Mouse (Mus musculus) MEL (cell line): Measurements from ENCODE around the gene Rdh7. TPM values are rescaled to one million over a fixed set of nuclear protein-coding genes. Genes with fewer than 3 reads are reported as not detected.
A peak's percentile ranks its signal among the peaks of the same experiment; 100 is the strongest.

Source experiments
- DNase-seq: peaks from one replicate; pipeline ENCODE4 v3.0.0; 2011; ENCODE audit warnings: low read depth, low spot score
- H3K27ac ChIP-seq: 2 replicates; pipeline ENCODE4 v1.5.1; 2012; ENCODE audit warnings: low read depth, mild to moderate bottlenecking, control low read depth, low read length, moderate library complexity; ENCODE audit not compliant: control insufficient read depth
- H3K27me3 ChIP-seq, 2 experiments: fragments of 150-350 bp in 1 of 2; sonication (generic) in 1 of 2; 2 replicates each; pipeline ENCODE4 v1.6.1; 2012; ENCODE audit warnings: low read length in 2 of 2, mild to moderate bottlenecking in 2 of 2, improper control_type of control experiment in 1 of 2, moderate library complexity in 1 of 2; ENCODE audit not compliant: insufficient read depth in 2 of 2, control insufficient read depth in 1 of 2
- H3K36me3 ChIP-seq, 2 experiments: 2 replicates each; pipeline ENCODE4 v1.6.1; 2012 to 2014; ENCODE audit warnings: low read length in 2 of 2, improper control_type of control experiment in 1 of 2, inconsistent platforms in 1 of 2, mild to moderate bottlenecking in 1 of 2; ENCODE audit not compliant: insufficient read depth in 2 of 2, control insufficient read depth in 1 of 2
- H3K4me1 ChIP-seq, 2 experiments: fragments of 150-350 bp in 1 of 2; sonication (generic) in 1 of 2; 2 replicates each; pipeline ENCODE4 v1.6.1; 2012; ENCODE audit warnings: low read length in 2 of 2, improper control_type of control experiment in 1 of 2, mild to moderate bottlenecking in 1 of 2; ENCODE audit not compliant: insufficient read depth in 2 of 2, control insufficient read depth in 1 of 2
- H3K4me3 ChIP-seq, 2 experiments: fragments of 150-350 bp in 1 of 2; sonication (generic) in 1 of 2; 2 replicates each; pipeline ENCODE4 v1.5.1; 2012; ENCODE audit warnings: low read depth in 2 of 2, low read length in 2 of 2, mild to moderate bottlenecking in 2 of 2, moderate library complexity in 2 of 2, control low read depth in 1 of 2, improper control_type of control experiment in 1 of 2; ENCODE audit not compliant: control insufficient read depth in 1 of 2, insufficient read depth in 1 of 2
- H3K79me2 ChIP-seq: 2 replicates; pipeline ENCODE4 v1.6.1; 2012; ENCODE audit warnings: mild to moderate bottlenecking, low read length, moderate library complexity; ENCODE audit not compliant: control insufficient read depth, poor library complexity, insufficient read depth
- H3K9ac ChIP-seq: 2 replicates; pipeline ENCODE4 v1.6.1; 2012; ENCODE audit warnings: low read depth, mild to moderate bottlenecking, control low read depth, low read length, moderate library complexity; ENCODE audit not compliant: control insufficient read depth, poor library complexity, severe bottlenecking
- H3K9me3 ChIP-seq: fragments of 150-350 bp; sonication (generic); replicated peaks from 2 replicates; pipeline ENCODE4 v1.6.1; 2012; ENCODE audit warnings: mild to moderate bottlenecking, low read length, improper control_type of control experiment, moderate library complexity; ENCODE audit not compliant: insufficient read depth
- BHLHE40 ChIP-seq: IDR thresholded peaks from 2 replicates; pipeline ENCODE4 v1.6.1; 2012; ENCODE audit warnings: low read depth, mild to moderate bottlenecking, inconsistent platforms, low read length, improper control_type of control experiment, borderline replicate concordance
- CHD1 ChIP-seq: IDR thresholded peaks from 2 replicates; pipeline ENCODE4 v1.6.1; 2012; ENCODE audit warnings: low read depth, mild to moderate bottlenecking, inconsistent platforms, low read length, improper control_type of control experiment
- ETS1 ChIP-seq: IDR thresholded peaks from 2 replicates; pipeline ENCODE4 v1.6.1; 2012; ENCODE audit warnings: low read depth, mild to moderate bottlenecking, inconsistent platforms, low read length, improper control_type of control experiment, moderate library complexity
- GABPA ChIP-seq: IDR thresholded peaks from 2 replicates; pipeline ENCODE4 v1.6.1; 2012; ENCODE audit warnings: low read depth, mild to moderate bottlenecking, inconsistent platforms, low read length, improper control_type of control experiment, moderate library complexity
- HCFC1 ChIP-seq: IDR thresholded peaks from 2 replicates; pipeline ENCODE4 v1.6.1; 2012; ENCODE audit warnings: low read depth, mild to moderate bottlenecking, inconsistent platforms, low read length, improper control_type of control experiment, moderate library complexity
- MAX ChIP-seq: IDR thresholded peaks from 2 replicates; pipeline ENCODE4 v1.6.1; 2011; ENCODE audit warnings: low read length, improper control_type of control experiment
- RCOR1 ChIP-seq: IDR thresholded peaks from 2 replicates; pipeline ENCODE4 v1.6.1; 2012; ENCODE audit warnings: low read depth, mild to moderate bottlenecking, inconsistent platforms, low read length, improper control_type of control experiment
- SMC3 ChIP-seq: IDR thresholded peaks from 2 replicates; pipeline ENCODE4 v1.6.1; 2011; ENCODE audit warnings: low read depth, low read length, improper control_type of control experiment
- TBP ChIP-seq: IDR thresholded peaks from 2 replicates; pipeline ENCODE4 v1.8.0; 2011; ENCODE audit warnings: low read depth, low read length, improper control_type of control experiment
- USF2 ChIP-seq, 2 experiments: IDR thresholded peaks; 2 replicates each; pipeline ENCODE4 v1.6.1; 2011 to 2012; ENCODE audit warnings: improper control_type of control experiment in 2 of 2, low read length in 2 of 2, borderline replicate concordance in 1 of 2, inconsistent platforms in 1 of 2, low read depth in 1 of 2, mild to moderate bottlenecking in 1 of 2; ENCODE audit not compliant: insufficient read depth in 1 of 2
- ZKSCAN1 ChIP-seq: IDR thresholded peaks from 2 replicates; pipeline ENCODE4 v1.6.1; 2012; ENCODE audit warnings: low read depth, mild to moderate bottlenecking, inconsistent platforms, low read length, improper control_type of control experiment, moderate library complexity
- ZMIZ1 ChIP-seq: IDR thresholded peaks from 2 replicates; pipeline ENCODE4 v1.6.1; 2012; ENCODE audit warnings: low read depth, mild to moderate bottlenecking, inconsistent platforms, low read length, improper control_type of control experiment, moderate library complexity
- ZNF384 ChIP-seq: IDR thresholded peaks from 2 replicates; pipeline ENCODE4 v1.6.1; 2012; ENCODE audit warnings: low read depth, mild to moderate bottlenecking, inconsistent platforms, low read length, improper control_type of control experiment
- polyA plus RNA-seq, 2 experiments: library from polyadenylated mRNA; stranded (reverse) in 1 of 2; unstranded in 1 of 2; fragments of >175 nt in 1 of 2; fragments of >200 nt in 1 of 2; gene quantifications; 2 replicates each; pipeline versions ENCODE4 v1.2.1 to v1.2.4; 2012; ENCODE audit warnings: low replicate concordance in 2 of 2, low read depth in 1 of 2; ENCODE audit not compliant: insufficient read length in 2 of 2, insufficient read depth in 1 of 2, missing spikeins in 1 of 2
- total RNA-seq: library from RNA; depleted of rRNA; stranded (reverse); fragments of 300-350 nt; gene quantifications from 2 replicates; pipeline ENCODE4 v1.2.3, GENCODE M21; 2012

Gene Rdh7
- total and polyA plus RNA-seq, 3 experiments: not detected

DNA sequence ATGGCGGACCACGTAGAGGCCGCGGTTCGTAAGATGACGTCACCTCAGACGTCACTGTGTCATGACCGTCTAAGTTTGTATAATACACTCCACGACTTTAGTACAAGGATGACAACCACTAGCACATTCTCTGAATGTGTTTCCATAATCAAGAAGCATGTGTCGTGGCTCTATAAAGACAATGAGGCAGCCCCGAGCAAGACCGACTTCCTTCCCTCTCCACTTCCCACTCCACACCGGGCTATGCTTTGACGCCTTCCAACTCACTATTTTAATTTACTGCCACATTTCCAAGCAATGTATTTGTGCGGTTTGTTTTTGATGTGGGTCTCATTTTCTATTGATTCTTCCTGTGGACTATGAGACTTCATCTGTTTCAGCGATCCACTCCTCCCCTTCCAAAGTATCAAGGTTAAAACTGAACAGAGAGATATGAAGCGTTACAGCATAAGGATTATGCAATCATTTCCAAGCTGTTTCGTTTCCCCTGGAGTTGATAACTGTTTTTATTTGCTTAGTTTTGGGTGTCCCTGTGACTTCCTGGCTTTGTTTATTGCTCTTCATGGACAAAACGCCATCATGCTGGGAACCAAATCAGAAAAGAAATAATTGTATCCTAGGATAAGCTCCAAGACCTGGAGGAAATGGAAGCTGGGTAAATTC, 48.3 kb upstream of the Rdh7 start:
- peaks cover 0 to 2% of the 10 kb centered on the region in 2 experiments; a peak in 1 of 4 replicates for H3K27me3 ChIP-seq
- peak; percentile 17 for DNase-seq
- H3K79me2 ChIP-seq: no peaks in the 10 kb centered on the region
- H3K27ac ChIP-seq: no peak overlapping the region
- H3K9ac ChIP-seq: peak overlapping the region; percentile 51
- peaks cover 0 to 7% of the 10 kb centered on the region in 2 experiments; a peak in 1 of 4 replicates for H3K4me1 ChIP-seq
- TF ChIP-seq BHLHE40 (no peak), ZMIZ1 (no peak), CHD1 (no peak), MAX (no peak; the same call in 1 of the 2 replicates)
- peaks cover 0 to 3% of the 10 kb centered on the region in 2 experiments; a peak in 1 of 4 replicates for H3K36me3 ChIP-seq
- no peaks in the 10 kb centered on the region for H3K9me3 ChIP-seq
- peak overlapping the region; percentile 14 to 65; a peak in 3 of 4 replicates for H3K4me3 ChIP-seq

DNA sequence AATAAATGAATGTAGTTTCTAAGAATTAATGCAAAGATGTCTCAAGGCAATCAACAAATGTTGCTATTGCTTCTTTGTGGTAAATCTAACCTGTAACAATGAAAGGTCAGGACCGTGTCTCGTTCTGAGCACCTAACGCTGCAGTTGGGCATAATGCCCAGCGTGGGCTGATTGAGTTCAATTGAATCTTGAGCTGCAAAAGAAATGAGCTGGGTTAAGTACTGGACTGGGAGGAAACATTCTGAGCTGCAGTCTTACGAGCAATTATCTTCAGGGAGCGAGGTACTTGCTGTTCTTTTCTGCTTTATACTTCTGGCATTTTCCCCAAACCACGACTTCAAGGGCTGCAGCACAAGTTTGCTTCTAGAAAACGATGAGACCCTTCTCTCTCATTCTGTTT, 47.7 kb upstream of the Rdh7 start:
- TF ChIP-seq USF2 (IDR thresholded peaks at IDR 0.05; ENCODE audit: borderline replicate concordance in 1 of 2, insufficient read depth in 1 of 2, low read depth in 1 of 2, low read length in 2 of 2) (no peak), ZKSCAN1 (no peak), SMC3 (no peak), HCFC1 (no peak), TBP (no peak), ZNF384 (no peak), GABPA (no peak), BHLHE40 (no peak), RCOR1 (no peak), ETS1 (no peak)
- Histone ChIP-seq H3K9me3 (no peaks in the 10 kb centered on the region), H3K27me3 (peaks cover 0 to 2% of the 10 kb centered on the region in 2 experiments; a peak in 1 of 4 replicates), H3K9ac (no peak overlapping the region), H3K79me2 (no peaks in the 10 kb centered on the region), H3K36me3 (peaks cover 0 to 3% of the 10 kb centered on the region in 2 experiments; a peak in 1 of 4 replicates), H3K4me3 (no peak overlapping the region), H3K4me1 (peaks cover 0 to 7% of the 10 kb centered on the region in 2 experiments; a peak in 1 of 4 replicates), H3K27ac (no peak overlapping the region)
- DNase-seq: no peak
